Mouse (Mus musculus) heart, embryonic 13.5 days (tissue): Measurements from ENCODE around the gene Svop. TPM values are rescaled to one million over a fixed set of nuclear protein-coding genes. Genes with fewer than 3 reads are reported as not detected.

Experiments used
- ATAC-seq: fragments of 200-750 bp; cut with Nextera tagmentation; 2 replicates; pipeline ENCODE4 v1.8.0; 2017; ENCODE audit warnings: moderate TSS enrichment; ENCODE audit not compliant: insufficient number of reproducible peaks, low FRiP score, low TSS enrichment; ENCODE audit errors: extremely low read depth
- H3K27ac ChIP-seq: fragments of 300-500 bp; sonication (generic); replicated peaks from 2 replicates; pipeline ENCODE4 v1.5.1; 2015; ENCODE audit warnings: moderate library complexity, mild to moderate bottlenecking, inconsistent platforms
- H3K27me3 ChIP-seq: fragments of 300-500 bp; sonication (generic); replicated peaks from 2 replicates; pipeline ENCODE4 v1.6.1; 2015; ENCODE audit warnings: mild to moderate bottlenecking, inconsistent platforms
- H3K36me3 ChIP-seq: fragments of 300-500 bp; sonication (generic); 2 replicates; pipeline ENCODE4 v1.6.1; 2015; ENCODE audit warnings: mild to moderate bottlenecking, inconsistent platforms
- H3K4me1 ChIP-seq: fragments of 300-500 bp; sonication (generic); 2 replicates; pipeline ENCODE4 v1.6.1; 2015; ENCODE audit warnings: inconsistent platforms
- H3K4me2 ChIP-seq: fragments of 300-500 bp; sonication (generic); 2 replicates; pipeline ENCODE4 v1.6.1; 2015; ENCODE audit warnings: inconsistent platforms, mild to moderate bottlenecking, moderate library complexity
- H3K4me3 ChIP-seq: fragments of 300-500 bp; sonication (generic); 2 replicates; pipeline ENCODE4 v1.5.1; 2015; ENCODE audit warnings: moderate library complexity, mild to moderate bottlenecking, inconsistent platforms
- H3K9ac ChIP-seq: fragments of 300-500 bp; sonication (generic); 2 replicates; pipeline ENCODE4 v1.6.1; 2015; ENCODE audit warnings: inconsistent platforms, mild to moderate bottlenecking, moderate library complexity
- H3K9me3 ChIP-seq: fragments of 300-500 bp; sonication (generic); 2 replicates; pipeline ENCODE4 v1.6.1; 2016; ENCODE audit warnings: inconsistent platforms
- WGBS: fragments of 180-500 bp; shearing (Covaris S2); methylation state at CpG from one replicate; pipeline ENCODE4 v1.1.7; 2015; ENCODE audit warnings: mixed read lengths; 5-methylcytosine and 5-hydroxymethylcytosine counted together
- polyA plus RNA-seq: library from polyadenylated mRNA; unstranded; fragments of >200 nt; fragmentation: Nextera tagmentation; extraction: Ambion mirVana; gene quantifications from 2 replicates; pipeline ENCODE4 v1.2.1, GENCODE M21; 2015

Gene Svop
- polyA plus RNA-seq, 1 experiment from 2014 or later = 0.15 TPM

DNA sequence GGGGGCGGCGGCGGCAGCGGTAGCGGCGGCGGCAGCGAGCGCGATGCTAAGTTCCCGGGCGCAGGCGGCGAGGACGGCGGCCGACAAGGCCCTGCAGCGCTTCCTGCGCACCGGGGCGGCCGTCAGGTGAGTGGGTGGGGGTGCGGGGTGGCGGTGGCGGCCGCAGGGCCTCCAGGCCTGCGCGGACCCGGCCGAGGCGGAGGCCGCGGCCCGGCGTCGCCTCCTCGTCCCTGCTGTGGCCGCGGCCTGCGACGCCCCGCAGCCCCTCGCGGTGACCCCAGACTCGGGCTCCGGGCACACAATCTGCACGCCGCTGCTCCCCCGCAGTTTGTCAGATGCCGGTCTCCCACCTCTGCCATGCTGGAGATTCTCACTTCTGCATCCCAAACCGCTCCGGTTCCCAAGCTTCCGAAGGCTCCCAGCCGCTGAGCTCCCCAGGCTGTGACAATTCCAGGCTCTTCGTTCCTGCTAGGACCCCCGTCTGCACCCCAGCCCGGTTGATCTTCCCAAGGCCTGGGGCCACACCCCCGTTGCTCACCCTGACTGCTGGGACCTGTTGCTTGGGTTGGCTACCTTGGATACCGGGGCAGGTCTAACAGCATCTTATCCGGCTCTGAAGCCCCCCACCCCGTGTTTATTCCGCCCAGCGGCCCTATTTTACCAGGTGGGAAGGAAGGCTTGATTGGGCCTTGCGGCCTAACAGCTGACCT is 9.2 kb upstream of the Svop start:
- H3K4me2 ChIP-seq = peak overlapping the region; percentile 97
- H3K27me3 ChIP-seq = peaks cover 6% of the 10 kb centered on the region; the same call in 1 of the 2 replicates
- no peaks in the 10 kb centered on the region for H3K9me3 ChIP-seq
- H3K9ac ChIP-seq = peak overlapping the region; percentile 91
- H3K4me3 ChIP-seq = peak overlapping the region; percentile 76
- ATAC-seq = no peak
- peaks cover 19% of the 10 kb centered on the region for H3K4me1 ChIP-seq
- H3K36me3 ChIP-seq = peaks cover 26% of the 10 kb centered on the region
- peak overlapping the region; percentile 26; the same call in 1 of the 2 replicates for H3K27ac ChIP-seq
- WGBS = 2% methylated on average over 56 of the region's 64 CpGs

DNA sequence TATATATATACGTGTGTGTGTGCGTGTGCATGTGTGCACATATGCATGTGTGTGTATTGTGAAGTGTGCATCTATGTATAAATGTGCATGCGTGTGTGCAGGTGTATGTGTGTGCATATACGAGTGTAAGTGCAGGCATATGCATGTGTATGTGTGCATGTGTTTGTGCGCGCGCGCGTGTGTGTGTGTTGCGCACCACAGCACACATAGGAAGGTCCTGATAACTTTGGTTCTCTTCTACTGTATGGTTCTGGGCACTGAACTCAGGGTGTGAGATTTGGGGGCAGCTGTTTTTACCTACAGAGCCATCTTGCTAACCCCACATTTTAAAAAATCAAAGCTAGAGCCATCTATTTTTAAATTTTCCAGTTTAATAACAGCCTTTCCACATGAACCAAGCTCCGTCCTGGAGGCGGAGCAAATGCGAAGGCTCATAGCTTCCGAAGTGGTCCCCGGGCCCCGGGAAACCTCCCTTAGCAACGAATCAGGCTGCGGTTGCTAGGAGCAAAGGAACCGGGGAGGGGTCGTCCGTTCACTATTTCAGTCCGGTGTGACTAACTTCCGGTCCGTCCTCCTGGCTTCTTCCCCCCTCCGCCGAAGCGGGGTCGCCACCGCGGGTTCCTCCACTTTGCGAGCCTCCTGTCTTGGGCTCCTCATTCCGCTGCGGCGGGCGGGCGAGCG is 8.5 kb upstream of the Svop start:
- H3K9me3 ChIP-seq = no peaks in the 10 kb centered on the region
- H3K27me3 ChIP-seq = peaks cover 7% of the 10 kb centered on the region; the same call in 1 of the 2 replicates
- peak overlapping the region; percentile 76 for H3K4me3 ChIP-seq
- ATAC-seq = peak; percentile 67; the same call in 1 of the 2 replicates
- H3K4me2 ChIP-seq = peak overlapping the region; percentile 97
- H3K9ac ChIP-seq = peak overlapping the region; percentile 91
- H3K4me1 ChIP-seq = peaks cover 19% of the 10 kb centered on the region
- 7% methylated on average over 35 of the region's 37 CpGs for WGBS
- peaks cover 19% of the 10 kb centered on the region for H3K36me3 ChIP-seq
- peak overlapping the region; percentile 26; the same call in 1 of the 2 replicates for H3K27ac ChIP-seq

DNA sequence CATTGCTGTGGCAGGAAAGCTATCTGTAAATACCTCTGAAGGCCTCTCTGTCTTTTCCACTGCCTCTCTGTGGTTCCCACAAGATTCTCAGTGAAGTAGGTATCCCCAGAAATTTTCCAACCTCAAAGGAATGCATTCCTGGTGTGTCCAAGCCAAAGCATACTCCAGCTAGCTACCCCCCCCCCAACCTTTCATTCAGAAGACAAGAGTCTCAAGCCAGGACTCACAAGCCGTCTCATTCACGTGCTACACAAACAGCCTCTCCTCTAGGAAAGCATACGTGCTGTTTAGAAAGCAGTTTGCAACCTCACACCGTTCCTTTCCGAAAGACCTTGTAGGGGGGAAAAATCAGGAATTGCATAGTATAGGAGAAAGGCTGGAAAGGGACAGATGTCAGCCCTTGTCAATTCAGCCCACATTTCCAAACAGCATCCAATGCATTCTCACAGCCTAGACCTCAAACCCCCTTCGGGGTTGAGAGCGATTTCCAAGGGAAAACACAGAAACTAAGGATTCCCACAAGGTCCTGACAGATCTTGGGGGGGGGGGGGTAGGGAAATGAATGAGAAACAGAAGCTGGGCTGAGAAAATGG is 853 bp downstream of the Svop start:
- no peaks in the 10 kb centered on the region for H3K36me3 ChIP-seq
- no peak overlapping the region for H3K27ac ChIP-seq
- no peak overlapping the region for H3K9ac ChIP-seq
- WGBS = 21% methylated on average over 7 of the region's 7 CpGs
- no peaks in the 10 kb centered on the region for H3K9me3 ChIP-seq
- H3K4me2 ChIP-seq = no peak overlapping the region
- no peak for ATAC-seq
- H3K27me3 ChIP-seq = peaks cover 69% of the 10 kb centered on the region
- peaks cover 5% of the 10 kb centered on the region; the same call in 1 of the 2 replicates for H3K4me1 ChIP-seq
- H3K4me3 ChIP-seq = no peak overlapping the region

DNA sequence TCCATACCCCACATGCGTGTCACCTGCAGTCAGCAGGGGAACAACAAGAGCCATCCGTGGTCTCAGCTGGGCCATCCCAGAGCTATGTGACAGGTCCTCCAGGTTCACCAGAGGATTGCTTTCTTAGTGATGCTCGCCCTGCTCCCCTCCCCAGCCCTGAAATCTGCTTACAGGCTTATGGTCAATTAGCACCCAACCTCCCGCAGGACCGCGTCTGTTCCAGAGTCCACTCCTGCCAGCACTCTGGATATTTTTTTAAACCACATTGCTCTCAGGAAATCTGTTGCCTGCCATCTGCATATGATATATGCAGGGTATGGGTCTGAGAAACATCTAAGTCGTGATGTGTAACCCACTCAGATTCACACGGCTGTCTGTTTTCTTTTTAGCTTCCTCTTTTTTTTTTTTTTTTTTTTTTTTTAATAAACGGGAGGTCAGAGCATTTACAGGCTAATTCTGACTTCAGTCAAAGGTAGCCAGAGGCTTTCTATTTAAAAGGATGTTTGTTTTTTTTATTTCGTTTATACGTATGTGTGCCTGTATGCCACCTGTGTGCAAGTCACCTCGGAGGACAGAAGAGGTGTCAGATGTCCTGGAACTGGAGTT is 3.4 kb downstream of the Svop start:
- H3K27me3 ChIP-seq = peaks cover 61% of the 10 kb centered on the region
- H3K4me2 ChIP-seq = no peak overlapping the region
- no peaks in the 10 kb centered on the region for H3K9me3 ChIP-seq
- no peak for ATAC-seq
- no peak overlapping the region for H3K9ac ChIP-seq
- H3K27ac ChIP-seq = no peak overlapping the region
- H3K4me3 ChIP-seq = no peak overlapping the region
- H3K36me3 ChIP-seq = no peaks in the 10 kb centered on the region
- H3K4me1 ChIP-seq = peaks cover 5% of the 10 kb centered on the region; the same call in 1 of the 2 replicates
- 68% methylated on average over 12 of the region's 12 CpGs for WGBS

DNA sequence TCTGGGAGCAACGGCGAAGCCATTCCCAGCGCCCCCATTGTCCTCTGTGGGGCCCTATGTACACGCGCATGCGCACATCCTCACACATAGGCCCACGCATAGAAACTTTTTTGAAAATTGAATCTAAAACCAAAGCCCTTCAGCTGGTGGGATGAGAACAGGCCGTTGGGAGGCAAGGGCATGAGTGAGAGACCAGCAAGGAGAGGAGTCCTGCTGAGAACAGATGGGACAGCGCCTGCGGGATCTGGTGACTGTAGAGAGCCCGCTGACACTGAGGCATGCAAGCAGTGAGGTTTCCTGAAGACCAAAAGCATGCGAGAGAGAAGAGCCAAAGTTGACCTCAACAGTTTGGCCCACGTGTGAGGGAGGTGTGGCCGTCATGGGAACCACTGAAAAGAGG is 5.9 kb downstream of the Svop start:
- Histone ChIP-seq H3K27me3 (peaks cover 45% of the 10 kb centered on the region), H3K4me2 (no peak overlapping the region), H3K9ac (no peak overlapping the region), H3K36me3 (no peaks in the 10 kb centered on the region), H3K4me1 (no peaks in the 10 kb centered on the region), H3K27ac (no peak overlapping the region), H3K9me3 (no peaks in the 10 kb centered on the region), H3K4me3 (no peak overlapping the region)
- no peak for ATAC-seq
- 60% methylated on average over 14 of the region's 14 CpGs for WGBS

DNA sequence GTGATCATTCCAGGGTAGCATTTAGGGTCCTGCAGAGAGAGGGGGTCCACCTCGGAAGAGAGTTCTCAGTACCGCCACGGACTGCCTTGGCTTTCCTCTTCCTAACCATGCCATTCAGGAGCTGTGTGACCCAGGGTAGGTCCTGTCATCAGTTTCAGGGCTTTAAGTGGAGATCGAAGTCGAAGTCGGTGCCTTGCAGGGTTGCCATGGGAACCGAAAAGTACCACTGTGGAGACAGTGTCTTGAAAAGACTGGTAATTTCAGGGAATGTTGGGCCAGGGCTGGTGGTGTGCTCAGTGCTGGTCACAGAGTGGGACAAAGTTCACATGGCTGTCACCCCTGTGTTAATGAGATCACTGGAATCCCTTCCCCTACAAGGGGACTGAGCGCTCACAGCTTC is 14.4 kb downstream of the Svop start:
- WGBS = 63% methylated on average over 8 of the region's 8 CpGs
- H3K9ac ChIP-seq = no peak overlapping the region
- H3K9me3 ChIP-seq = no peaks in the 10 kb centered on the region
- no peak for ATAC-seq
- no peaks in the 10 kb centered on the region for H3K36me3 ChIP-seq
- no peak overlapping the region for H3K4me2 ChIP-seq
- H3K27me3 ChIP-seq = peaks cover 9% of the 10 kb centered on the region; the same call in 1 of the 2 replicates
- H3K4me3 ChIP-seq = no peak overlapping the region
- no peak overlapping the region for H3K27ac ChIP-seq
- H3K4me1 ChIP-seq = peaks cover 5% of the 10 kb centered on the region; the same call in 1 of the 2 replicates

DNA sequence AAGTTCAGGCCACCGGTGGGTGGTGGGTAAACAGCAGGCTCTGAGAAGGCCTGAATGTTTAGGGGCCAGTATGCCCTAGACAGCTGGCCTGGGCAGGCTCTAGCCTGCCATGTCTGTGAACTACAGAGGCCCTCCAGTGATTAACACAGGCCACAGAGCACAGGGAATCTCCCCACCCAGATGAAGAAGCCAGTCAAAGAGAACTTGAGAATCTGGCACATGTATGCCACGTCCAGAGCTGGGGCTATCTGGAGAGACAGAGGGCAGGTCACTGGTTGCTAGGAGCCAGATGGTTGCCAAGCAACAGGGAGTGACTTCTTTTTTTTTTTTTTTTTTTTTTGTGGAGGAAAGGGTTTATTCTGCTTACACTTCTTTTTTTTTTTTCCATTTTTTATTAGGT is 19.1 kb downstream of the Svop start:
- H3K9ac ChIP-seq = no peak overlapping the region
- no peak overlapping the region for H3K4me2 ChIP-seq
- peaks cover 5% of the 10 kb centered on the region; the same call in 1 of the 2 replicates for H3K4me1 ChIP-seq
- 55% methylated on average over 2 of the region's 2 CpGs for WGBS
- H3K4me3 ChIP-seq = no peak overlapping the region
- no peaks in the 10 kb centered on the region for H3K36me3 ChIP-seq
- peaks cover 3% of the 10 kb centered on the region; the same call in 1 of the 2 replicates for H3K27me3 ChIP-seq
- no peaks in the 10 kb centered on the region for H3K9me3 ChIP-seq
- no peak for ATAC-seq
- H3K27ac ChIP-seq = no peak overlapping the region

DNA sequence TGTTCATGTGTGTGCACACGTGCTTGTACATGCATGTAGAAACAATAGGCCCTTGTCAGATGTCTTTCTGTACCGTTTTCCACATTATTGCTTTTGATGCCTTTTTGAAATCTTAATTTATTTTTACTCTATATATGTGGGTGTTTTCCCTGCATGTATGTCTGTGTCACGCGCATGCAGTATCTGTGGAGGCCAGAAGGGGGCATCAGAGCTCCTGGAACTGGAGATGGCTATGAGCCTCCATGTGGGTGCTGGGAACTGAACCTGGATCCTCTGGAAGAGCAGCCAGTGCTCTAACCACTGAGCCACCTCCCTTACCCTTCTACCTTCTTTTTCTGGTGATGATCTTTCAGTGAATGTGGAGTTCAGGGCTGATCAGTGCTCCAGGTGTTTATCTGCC is 20.5 kb downstream of the Svop start:
- H3K36me3 ChIP-seq = no peaks in the 10 kb centered on the region
- H3K9me3 ChIP-seq = no peaks in the 10 kb centered on the region
- peaks cover 5% of the 10 kb centered on the region; the same call in 1 of the 2 replicates for H3K4me1 ChIP-seq
- no peak overlapping the region for H3K4me2 ChIP-seq
- no peak for ATAC-seq
- WGBS = 79% methylated on average over 4 of the region's 4 CpGs
- no peak overlapping the region for H3K9ac ChIP-seq
- H3K27me3 ChIP-seq = no peaks in the 10 kb centered on the region
- no peak overlapping the region for H3K4me3 ChIP-seq
- H3K27ac ChIP-seq = no peak overlapping the region

DNA sequence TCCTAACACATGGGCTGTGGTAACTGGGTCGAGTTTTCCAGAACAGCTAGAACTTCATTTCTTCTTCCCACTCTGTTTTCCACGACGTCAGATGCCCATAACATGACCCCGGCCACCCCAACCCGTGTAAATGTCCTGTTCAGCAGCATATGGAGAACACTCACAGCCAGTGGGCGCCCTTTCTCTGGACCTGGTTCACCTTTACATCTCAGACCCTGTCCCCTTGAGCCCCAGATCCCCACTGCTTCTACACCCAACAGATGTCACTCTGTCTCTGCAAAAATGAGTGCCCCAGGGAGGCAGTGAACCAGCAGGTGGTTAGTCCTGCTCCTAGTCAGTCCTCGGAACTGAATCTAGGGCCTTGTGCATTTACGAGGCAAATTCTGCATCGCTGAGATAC is 23.4 kb downstream of the Svop start:
- no peak overlapping the region for H3K9ac ChIP-seq
- 65% methylated on average over 9 of the region's 9 CpGs for WGBS
- H3K4me3 ChIP-seq = no peak overlapping the region
- no peaks in the 10 kb centered on the region for H3K27me3 ChIP-seq
- H3K4me1 ChIP-seq = no peaks in the 10 kb centered on the region
- H3K27ac ChIP-seq = no peak overlapping the region
- H3K9me3 ChIP-seq = no peaks in the 10 kb centered on the region
- no peaks in the 10 kb centered on the region for H3K36me3 ChIP-seq
- no peak for ATAC-seq
- no peak overlapping the region for H3K4me2 ChIP-seq

DNA sequence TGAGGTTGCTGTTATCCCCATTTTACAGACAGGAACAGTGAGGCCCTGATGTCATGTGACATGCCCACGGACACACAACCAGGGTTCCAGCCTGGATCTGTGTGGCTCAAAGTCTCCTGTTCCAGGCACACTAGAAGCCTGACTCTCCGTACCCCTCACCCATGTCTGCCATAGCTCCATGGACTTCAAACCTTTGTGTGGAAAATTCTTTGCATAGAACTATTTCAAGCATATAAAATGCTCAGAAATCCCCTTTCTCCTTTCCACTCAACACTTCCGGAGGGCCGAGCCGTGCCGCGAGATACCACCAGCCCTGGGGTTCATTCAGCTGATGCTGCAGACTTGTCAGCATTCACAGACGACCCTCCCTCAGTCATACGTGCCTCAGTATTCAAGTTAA is 23.8 kb downstream of the Svop start:
- no peak overlapping the region for H3K9ac ChIP-seq
- H3K4me2 ChIP-seq = no peak overlapping the region
- no peak overlapping the region for H3K4me3 ChIP-seq
- H3K27ac ChIP-seq = no peak overlapping the region
- no peaks in the 10 kb centered on the region for H3K27me3 ChIP-seq
- no peaks in the 10 kb centered on the region for H3K9me3 ChIP-seq
- WGBS = 60% methylated on average over 9 of the region's 9 CpGs
- no peaks in the 10 kb centered on the region for H3K4me1 ChIP-seq
- no peaks in the 10 kb centered on the region for H3K36me3 ChIP-seq
- no peak for ATAC-seq

DNA sequence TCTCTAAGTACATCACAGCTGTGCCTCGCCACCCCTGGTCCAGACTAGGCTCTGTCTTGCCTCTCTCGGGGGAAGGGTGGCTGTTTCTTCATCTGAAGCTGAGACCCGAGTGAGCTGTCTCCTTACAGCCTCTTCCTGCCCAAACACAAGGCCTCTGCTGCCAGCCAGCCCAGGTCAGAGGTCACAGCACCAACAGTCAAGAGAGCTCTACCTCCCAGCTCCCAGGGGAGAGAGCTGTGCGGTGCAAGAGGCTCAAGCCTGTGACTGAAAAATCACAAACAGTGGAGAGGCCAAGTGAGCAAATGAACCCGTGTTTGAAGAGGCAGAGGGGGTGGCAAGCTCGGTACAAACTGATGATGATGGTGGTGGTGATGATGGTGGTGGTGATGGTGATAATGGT is 24.8 kb downstream of the Svop start:
- H3K27ac ChIP-seq = no peak overlapping the region
- WGBS = 45% methylated on average over 6 of the region's 6 CpGs
- H3K27me3 ChIP-seq = no peaks in the 10 kb centered on the region
- ATAC-seq = no peak
- no peaks in the 10 kb centered on the region for H3K9me3 ChIP-seq
- H3K4me3 ChIP-seq = no peak overlapping the region
- no peaks in the 10 kb centered on the region for H3K4me1 ChIP-seq
- H3K36me3 ChIP-seq = no peaks in the 10 kb centered on the region
- H3K4me2 ChIP-seq = no peak overlapping the region
- no peak overlapping the region for H3K9ac ChIP-seq
